Mouse (Mus musculus) adrenal gland, postnatal 14 days (tissue): Measurements from ENCODE around the gene Pask. TPM values are rescaled to one million over a fixed set of nuclear protein-coding genes. Genes with fewer than 3 reads are reported as not detected.
"Not testable (repeated sequence)": the region's sequence is repeated elsewhere in the genome, so short reads cannot be mapped to it uniquely, and the experiment has no call there.

Experiments
- DNase-seq: peaks from one replicate; pipeline ENCODE4 v3.0.0; 2021; ENCODE audit warnings: mixed read lengths
- long read RNA-seq, 2 experiments: library from polyadenylated mRNA; stranded (forward); transcript quantifications; one replicate each; pipeline ENCODE4 v2.0.0; 2021
- total RNA-seq: library from RNA; stranded (reverse); gene quantifications from 2 replicates; pipeline ENCODE4 v1.2.3, GENCODE M21; 2021

Pask gene
- total RNA-seq, result 4.0 and 5.3 TPM in 2 replicates
- long read RNA-seq, experiment 1, partial matches to known transcripts, result 1 of 1 reads
- long read RNA-seq, experiment 1, other reads (novel, unspliced or antisense), result 0 of 1 reads
- long read RNA-seq, experiment 2, full-length matches to known transcripts, result 1 of 1 reads
- long read RNA-seq, experiment 2, partial matches to known transcripts, result 0 of 1 reads
- long read RNA-seq, experiment 2, other reads (novel, unspliced or antisense), result 0 of 1 reads

DNA sequence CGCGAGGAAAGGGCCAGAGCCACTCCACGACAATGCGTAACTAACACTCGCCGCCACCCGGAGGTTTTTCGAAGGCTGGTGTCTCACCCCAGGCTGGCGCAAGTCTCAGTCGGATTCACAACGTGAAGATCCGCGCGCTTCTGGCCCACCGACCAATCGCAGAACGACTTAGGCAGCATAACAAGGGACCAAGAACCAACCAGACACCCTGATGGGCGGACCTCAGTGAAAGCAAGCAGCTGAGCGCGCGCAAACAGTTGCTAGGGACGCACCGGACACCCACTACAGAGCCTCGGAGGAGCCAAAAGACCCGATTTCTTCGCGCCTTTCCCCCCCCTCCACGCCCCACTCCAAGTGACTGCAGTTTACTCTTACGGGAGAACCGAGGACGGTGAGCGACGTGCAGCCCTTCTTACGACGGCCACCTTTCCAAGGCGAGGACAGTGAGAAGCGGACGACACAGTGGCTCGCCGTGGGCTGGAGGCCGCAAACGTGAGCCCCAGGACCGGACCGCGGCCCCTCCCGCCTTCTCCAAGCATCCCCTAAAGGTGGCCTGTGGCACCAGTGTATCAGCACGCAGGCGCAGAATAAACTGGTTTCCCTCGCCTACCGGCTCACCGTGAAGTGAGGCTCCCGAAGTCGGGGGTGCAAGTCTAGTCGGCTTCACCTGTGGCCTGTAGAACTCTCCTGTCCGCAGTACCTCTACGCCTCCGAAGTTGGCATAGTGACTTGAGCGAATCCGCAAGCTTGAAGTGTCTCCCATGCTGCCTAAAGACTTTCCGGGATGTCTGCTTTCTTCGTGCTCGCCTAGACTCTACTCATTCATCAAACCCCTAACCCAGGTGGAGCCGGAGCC, at the start of gene Pask, which contains the start of gene Ppp1r7:
Gene Pask (minus strand): TSS at position 835 of the 856 bp plus-strand sequence.
Gene Ppp1r7 (plus strand): TSS at position 207 of the 856 bp plus-strand sequence.
- DNase-seq, result peak; percentile 97

DNA sequence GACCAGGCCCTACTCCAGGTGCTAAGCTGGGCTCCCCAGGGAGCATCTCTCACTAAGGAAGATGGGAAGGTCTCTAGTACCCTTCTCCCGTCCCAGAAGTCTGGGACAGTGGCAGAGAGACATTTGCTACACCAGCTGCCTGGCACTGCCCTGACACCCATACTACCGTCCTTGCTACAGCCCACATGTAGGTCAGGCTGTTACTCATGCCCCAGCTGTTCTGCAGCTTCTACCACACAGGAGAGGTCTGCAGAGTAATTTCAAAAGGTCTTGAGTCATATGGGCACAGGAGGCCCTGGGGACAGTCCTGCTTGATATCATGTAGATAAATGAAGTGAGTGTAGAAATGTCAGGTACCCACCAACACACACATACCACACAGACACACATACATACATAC, 45.6 kb upstream of the Pask start:
- DNase-seq, result peak; percentile 26

DNA sequence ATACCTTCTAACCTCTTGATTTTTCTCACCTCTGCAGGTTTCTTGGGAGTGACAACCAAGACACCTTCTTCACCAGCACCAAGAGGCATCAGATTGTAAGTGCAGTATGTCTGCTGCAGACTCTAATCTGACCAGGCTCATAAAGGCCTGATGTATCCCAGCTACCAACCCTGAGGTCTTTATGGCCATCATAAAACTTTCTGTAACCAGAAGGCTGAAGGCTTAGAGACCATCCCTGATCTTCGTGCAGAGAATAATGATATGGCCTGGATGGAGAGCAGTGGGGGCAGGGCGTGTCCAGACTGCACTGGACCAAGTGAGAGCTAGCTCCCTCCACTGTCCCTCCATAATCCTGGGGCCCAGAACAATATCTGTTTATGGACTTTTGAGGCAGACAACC, 43.9 kb upstream of the Pask start:
- DNase-seq, result no peak

DNA sequence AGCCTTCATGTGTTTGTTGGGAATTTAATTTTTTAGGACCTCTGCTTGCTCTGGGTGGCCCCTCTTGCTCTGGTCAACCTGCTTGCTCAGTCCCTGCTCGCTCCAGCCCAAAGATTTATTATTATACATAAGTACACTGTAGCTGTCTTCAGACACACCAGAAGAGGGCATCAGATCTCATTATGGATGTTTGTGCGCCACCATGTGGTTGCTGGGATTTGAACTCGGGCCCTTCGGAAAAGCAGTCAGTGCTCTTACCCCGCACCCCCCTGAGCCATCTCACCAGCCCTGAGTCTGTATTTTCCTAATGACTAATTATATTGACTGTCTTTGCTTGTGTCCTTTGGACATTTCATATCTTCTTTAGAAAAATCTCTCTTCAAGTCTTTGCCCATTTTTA, 35.8 kb upstream of the Pask start:
- DNase-seq, result no peak

DNA sequence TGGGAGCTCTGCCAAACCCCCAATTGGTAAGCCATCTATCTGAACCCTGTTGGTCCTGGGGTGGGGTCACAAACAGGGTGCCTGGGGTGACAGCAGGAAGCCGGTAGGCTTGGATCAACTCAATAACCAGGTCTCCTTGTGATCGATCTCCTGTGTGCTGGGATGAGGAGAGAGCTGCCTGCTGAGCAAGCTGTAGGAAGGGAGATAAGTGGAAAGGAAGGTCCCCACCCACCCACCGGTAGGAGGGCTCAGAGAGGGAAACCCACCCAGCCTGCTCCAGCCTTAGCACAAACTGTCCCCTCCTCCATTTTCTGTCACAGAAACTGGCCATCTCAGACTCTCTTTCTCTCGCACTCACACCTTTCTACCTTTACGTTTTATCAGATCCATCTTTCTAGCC, 34.0 kb upstream of the Pask start:
- DNase-seq, result no peak

DNA sequence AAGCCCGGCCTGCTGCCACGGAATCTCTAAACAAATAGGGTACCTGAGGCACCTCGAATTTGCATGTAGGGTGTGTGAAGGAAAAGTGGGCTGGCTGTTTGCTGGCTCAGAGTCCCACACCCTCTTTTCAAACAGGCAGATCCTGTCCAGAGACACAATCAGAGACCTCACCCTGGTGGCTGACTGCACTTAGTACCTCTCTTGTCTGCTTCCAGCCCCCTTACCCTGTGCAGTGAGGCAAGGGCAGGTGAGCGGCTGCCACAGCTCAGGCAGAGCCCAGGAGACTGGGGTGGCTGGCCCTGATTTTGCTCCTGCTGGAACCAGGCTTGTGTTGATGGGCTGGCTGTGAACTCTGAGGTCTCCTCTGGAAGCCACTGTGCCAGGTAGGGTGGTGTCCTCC, 30.4 kb upstream of the Pask start, which contains the start of gene Ano7:
Gene Ano7 (plus strand): TSS at position 266 of the 400 bp plus-strand sequence.
- DNase-seq, result no peak

DNA sequence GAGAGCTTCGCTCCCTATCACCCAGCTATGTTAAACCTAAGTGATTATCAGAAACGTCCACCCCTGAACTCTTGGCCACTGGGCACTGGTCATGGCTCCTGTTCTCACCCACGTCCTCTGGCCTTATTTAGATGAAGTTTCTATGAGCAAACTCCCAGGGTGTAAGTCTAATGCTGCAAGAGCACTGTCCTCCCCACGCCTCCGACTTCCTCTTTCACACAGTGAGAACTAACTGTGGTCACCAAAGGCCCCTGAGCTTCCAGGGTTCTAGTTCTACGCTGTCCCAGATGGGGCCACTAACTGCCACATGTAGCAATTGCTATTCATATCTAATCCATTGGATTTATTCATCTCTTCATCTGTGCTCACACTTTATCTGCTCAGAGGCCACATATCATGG, 22.4 kb upstream of the Pask start:
- no peak for DNase-seq

DNA sequence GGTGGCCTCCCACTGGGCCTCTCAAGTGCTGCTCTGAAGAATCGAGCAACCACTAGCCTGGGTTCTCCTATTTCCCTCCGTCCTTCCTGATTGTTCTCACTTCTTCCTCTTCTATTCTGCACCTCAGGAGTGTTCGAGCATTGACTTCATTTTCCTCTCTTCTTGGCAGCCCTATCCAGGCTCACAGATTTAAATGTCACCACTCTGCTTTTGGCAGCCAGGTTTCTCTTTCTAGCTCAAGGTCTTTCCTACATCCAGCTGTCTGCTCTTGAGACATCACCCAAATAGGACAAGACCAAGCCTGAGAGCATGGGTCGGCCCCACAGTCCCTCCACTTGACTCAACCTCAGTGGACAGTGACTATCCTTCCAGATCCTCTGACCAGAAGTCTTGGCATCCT, 19.4 kb upstream of the Pask start:
- DNase-seq, result peak; percentile 32

DNA sequence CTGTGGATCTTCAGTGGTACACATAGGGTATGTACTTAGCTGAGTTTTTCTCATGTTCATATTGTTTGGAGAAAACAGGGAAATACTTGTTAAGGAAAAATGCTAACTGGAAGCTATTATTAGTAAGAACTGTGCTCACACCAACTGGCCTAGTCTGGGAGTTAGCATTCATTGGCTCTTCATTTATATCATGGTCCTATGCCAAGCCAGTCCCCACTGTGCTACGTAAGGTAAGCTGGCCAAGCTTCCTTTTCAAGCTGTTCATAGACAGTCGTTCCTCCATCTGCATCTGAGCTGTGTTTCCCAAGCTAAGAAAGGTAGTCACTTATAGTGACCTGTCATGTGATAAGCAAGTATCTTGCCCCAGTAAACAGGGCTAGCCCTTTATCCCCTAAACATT, 9.4 kb upstream of the Pask start:
- DNase-seq, result no peak

DNA sequence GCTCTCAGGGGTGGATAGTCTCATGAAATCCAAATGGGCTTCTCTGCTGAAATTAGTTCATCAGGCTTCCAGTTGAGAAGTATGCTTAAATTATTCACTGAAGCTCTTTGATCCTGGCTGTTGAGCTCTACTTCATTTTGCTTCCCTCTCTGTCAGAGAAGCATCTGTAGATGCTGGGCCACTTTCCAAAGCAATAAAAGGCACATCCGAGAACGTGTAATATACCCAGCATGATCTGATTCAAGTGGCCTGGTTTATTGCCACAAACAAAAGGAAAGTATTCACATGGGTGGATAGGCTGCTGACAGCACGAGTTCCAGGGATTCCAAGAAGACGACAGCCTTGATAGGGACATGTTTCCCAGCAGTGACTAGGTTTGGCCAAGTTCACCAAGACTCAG, 6.4 kb upstream of the Pask start:
- DNase-seq, result no peak

DNA sequence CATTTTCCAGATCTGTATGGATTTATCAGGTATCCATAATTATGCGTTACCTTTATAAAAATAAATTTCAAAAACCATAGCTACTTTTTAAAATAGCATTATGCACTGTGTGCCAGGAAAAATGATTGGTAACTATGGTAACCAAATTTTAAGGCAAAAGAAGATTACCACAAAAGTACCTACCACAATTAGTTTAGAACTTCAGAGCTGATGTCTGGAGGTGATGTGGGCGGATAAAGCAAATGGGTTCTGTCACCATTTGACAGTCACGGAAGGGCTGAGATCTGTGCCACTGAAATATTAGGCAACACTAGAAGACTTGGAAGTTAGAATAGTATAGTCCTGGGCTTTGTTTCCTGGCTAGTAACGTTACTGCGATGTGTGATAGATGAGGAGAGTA, 3.9 kb upstream of the Pask start:
- no peak for DNase-seq

DNA sequence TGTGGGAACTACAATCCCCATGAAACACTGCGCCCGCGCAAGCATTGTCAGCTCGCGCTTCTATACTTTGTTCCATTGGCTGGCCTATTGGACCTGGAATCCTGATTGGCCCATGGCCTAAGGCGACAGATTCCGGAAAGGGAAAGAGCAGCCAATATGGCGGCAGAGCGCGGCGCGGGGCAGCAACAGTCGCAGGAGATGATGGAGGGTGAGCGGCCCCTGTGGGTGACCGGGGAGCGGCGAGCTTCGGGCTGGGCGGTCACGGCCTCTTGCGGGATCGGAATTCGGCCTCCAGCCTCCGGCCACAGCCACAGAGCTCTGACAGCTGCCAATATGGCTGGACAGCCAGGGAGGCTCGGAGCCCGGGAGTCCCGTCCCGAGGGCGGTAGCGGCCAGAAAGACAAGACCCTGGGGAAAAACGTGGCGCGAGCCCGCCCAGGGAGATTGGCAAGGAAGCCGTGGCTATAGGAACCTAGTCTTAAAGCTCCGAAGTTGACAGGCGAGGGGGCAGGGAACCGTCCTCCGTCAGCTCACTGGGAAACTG, 294 bp upstream of the Pask start:
- peak; percentile 96 for DNase-seq

DNA sequence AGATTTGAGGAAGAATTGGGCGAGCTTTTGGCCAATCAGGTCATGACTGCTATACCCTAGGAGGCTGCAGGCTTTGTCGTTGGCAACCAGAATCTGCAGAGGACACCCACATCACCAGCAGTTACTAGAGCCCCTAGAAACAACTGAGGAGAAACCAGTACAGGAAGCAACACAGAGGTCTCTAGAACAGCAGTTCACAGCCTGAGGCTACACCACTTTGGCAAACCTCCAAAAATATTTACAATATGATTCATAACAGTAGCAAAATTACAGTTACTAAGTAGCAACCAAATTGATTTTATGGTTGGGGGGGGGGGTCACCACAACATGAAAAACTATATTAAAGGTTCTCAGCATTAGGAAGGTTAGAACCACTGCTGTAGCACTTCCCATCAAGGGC, 8.7 kb downstream of the Pask start:
- no peak for DNase-seq

DNA sequence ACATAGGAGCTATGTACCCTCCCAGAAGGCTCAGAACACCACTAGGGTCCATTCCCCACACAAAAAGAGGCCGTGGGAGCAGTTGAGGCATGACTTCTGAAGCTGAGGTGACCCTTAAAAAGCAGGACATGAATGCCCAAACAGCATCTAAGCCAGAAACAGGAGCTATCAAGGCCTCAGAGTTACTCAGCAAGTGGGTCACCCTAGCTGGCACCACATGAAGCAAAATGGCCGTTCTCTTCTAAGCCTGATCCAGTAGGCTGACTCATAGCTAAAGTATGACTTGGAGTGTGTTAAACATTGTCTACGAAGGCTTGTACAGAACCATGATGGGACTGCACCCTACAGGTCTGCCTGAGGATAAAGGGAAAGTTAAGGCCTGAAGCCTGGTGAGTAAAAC, 16.8 kb downstream of the Pask start:
- DNase-seq, result peak; percentile 52

DNA sequence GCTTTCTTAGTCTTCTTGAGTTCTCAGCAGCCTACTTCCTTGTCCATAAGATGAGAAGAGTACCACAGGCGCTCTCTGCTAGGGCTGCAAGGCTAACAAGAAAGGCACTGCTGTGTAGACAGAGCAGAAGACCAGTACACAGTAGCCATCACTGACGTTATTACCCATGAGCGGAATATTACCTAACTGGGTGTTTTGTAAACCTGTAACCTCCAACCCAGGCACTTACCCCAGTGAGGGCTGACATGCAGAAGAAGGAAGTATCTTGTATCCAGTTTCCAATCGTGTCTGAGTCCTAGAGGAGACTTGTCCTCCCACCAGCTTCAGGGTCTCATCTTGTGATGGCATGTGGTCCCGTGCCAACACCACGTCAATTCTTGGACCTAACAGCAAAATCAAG, 19.3 kb downstream of the Pask start:
- no peak for DNase-seq

DNA sequence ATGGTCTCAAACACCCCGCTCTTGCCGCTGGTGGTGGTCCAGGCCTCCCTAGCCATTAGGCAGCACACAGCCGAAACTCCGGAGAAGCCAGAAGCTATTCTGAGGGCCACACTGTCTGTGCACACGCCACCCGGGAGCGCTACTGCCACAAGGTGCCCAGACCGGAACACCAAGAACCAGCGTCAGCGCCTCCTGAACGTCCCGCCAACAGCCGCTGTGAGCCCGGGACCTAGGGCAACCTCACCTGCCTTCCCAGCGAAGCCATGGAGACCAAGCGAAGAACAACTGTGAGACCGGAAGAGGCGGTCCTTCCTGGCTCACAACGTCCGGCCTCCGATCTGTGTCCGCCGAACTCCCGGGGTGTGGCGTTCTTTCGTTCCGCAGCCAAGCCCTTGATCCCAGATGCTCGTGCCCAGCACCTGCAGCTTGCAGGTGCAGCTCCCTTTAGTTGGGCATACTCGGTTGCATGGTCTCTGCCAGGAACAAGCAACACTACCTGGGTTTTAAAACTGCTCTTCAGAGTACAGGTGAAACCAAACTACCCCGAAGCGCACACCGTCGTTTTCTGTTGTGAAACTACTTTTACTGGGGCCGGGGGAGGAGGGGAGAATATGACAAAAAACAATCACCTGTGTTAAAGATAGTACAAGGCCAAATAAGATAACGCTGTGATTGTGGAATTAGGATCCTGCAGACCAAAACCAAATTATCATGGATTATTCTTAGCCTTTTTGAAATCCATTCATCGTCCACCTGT, 37.5 kb downstream of the Pask start, which contains the start of gene Mterf4:
Gene Mterf4 (minus strand): TSS at position 335 of the 757 bp plus-strand sequence.
- DNase-seq, result peak; percentile 91

DNA sequence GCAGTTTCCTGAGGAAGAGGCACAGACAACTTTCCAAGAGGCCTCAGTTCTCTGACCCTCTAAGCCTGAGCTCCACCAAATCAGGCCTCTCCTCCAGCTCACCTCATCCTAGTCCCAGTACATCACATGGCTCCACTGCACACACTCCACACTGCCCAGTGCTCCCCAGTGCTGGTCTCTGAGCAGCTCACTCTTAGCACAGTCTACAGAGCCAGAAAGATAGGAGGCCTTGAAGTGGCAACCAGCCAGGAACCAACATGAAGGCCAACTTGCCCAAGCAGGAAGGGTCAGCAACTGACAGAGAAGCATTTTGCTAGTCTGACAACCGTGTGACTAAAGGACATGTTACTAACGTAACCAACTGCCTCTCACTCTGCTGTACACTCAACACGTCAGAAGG, 42.7 kb downstream of the Pask start:
- DNase-seq, result peak; percentile 85

DNA sequence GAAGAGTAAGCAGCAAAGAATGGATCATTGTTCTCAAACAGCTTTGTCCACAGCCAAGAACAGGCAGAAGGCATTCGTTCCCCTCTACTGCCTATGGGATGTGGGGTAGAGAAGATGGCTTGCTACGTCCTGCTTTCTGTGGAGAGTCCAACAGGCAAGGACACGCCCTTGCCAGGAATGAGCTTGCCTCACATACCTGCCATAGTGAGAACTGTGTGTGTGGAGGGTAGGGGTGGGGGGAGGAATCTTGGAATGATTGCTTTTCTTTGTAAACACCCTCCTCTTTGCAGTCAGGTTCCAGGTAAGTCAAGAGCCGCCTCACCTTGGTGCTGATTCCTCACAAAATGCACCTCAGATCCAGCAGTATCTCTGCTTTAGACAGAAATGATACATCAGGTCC, 43.5 kb downstream of the Pask start:
- no peak for DNase-seq

DNA sequence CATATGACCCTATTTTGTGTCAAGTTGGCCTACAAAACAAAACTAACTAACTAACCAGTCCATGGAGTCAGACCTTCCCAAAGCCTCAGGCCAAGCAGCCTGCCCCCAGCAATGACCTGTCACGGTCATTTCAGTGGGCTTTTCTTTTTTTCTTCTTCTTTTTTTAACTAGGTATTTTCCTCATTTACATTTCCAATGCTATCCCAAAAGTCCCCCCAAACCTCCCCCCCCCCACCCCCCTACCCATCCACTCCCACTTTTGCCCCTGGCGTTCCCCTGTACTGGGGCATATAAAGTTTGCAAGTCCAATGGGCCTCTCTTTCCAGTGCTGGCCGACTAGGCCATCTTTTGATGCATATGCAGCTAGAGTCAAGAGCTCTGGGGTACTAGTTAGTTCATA, 48.8 kb downstream of the Pask start:
- DNase-seq, result not testable (repeated sequence)

DNA sequence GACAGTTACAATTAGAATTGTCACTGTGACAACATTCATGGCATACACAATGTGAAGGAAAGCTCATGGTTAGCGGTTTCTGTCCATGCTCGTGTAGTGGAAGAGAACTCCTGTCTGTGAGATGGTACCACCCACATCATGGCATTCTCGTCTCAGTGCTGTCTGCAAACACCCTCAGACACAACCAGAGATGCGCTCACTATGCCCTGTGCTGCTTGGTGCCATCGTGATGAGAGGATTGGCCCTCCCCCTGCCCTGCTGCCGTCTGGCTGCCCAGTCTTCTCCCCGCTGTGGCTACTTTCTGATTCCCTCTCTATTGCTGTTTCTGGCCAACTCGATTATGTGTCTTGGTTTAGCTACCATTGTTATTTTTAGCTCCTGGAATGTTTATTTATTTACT, 51.3 kb downstream of the Pask start:
- DNase-seq, result no peak

DNA sequence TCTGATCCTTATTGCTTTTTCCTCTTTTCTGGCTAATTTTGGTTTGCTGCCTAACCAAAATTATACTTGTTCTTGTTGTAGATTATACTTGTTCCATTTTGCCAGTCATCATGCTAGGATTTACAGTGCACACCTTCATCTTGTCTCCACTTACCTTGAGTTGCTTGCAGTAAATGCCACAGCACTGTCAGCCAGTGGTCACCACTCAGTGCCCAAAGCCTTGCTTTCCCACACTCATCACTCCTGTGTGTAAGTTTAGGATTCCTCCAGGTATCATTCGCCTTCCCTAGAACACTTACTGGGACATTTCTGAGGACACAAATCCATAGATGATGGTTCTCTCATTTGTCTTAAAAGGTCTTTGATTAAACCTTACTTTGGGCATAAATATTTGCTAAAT, 51.7 kb downstream of the Pask start:
- no peak for DNase-seq

DNA sequence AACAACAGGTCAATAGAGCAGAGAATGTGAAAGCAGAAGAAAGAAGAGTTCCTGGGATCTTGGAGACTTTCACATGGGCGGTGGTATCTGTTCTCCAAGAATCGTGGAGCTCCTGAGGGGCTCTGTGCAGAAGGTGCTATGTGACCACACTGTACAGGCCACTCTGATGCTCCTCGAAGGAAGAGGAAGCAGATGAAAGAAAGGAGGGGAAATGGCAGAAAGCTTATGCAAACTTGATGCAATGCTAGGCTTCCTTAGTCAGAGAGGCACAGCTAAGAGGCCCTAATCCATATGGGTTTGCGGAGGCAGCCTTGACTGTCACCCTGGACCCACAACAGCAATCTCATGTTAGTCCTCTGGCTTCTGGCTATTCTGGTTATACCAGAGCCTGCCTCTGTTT, 52.3 kb downstream of the Pask start:
- DNase-seq, result no peak
